12 mouse cellular contexts compared by ENCODE assay signal in genomic region chr1:177456772-177457171, GRCm38 (mm10). TPM values are rescaled to one million over a fixed set of nuclear protein-coding genes. Genes with fewer than 3 reads are reported as not detected.
A peak's percentile ranks its signal among the peaks of the same experiment; 100 is the strongest.
DNase-seq lines count a peak whose midpoint lies in the region; ATAC-seq and TF ChIP-seq lines count a peak whose summit lies in the region.
"Had no signal": no experiment of that assay in that cellular context is flagged by ENCODE, and none has a peak within 500 bp of the region (broad histone marks: within the 10 kb centered on the region; RNA-seq: fewer than 3 reads in every experiment).

No protein-coding gene starts in this region.

- no peak overlapping the region; the same call in 1 of the 2 replicates for H3K4me3 ChIP-seq in layer of hippocampus, adult 2 months
- H3K4me3 ChIP-seq: embryonic facial prominence, embryonic 13.5 days; liver, embryonic 12.5 days had no signal

- ATAC-seq in cerebellum, adult (ENCODE audit: insufficient number of reproducible peaks, low FRiP score, low TSS enrichment): peak; percentile 28; the same call in 1 of the 2 replicates
- ATAC-seq in megakaryocyte progenitor cell, adult 5-6 weeks (replicated peaks; ENCODE audit: poor library complexity): peak; percentile 44
- ATAC-seq: liver, embryonic 12.5 days had no signal

- H3K27ac ChIP-seq in layer of hippocampus, adult 2 months: peak overlapping the region; percentile 91
- H3K27ac ChIP-seq: embryonic facial prominence, embryonic 13.5 days; liver, embryonic 12.5 days had no signal

- no peak for TF ChIP-seq CTCF in layer of hippocampus, adult 2 months (conservative IDR thresholded peaks at IDR 0.05)

- DNase-seq in cerebellum, postnatal 4 days (ENCODE audit: low spot score in 2 of 2): no peak
- DNase-seq in layer of hippocampus, adult 2 months (ENCODE audit: low spot score in 2 of 2): no peak
- DNase-seq in layer of hippocampus, adult 9-10 months (ENCODE audit: low spot score): no peak
- peak; percentile 63 to 74 for DNase-seq in cerebellum, postnatal 25 days
- DNase-seq in embryo, embryonic 11 days: no peak
- no peak for DNase-seq in adrenal gland, adult 2 months
- DNase-seq: kidney, postnatal 25 days; lung, postnatal 10 days had no signal

RNA-seq across cellular contexts. Expression of gene Zbtb18, which starts 14.6 kb away (rescaled TPM):
- 100 to 1,000 TPM; 585 to 647 TPM for total RNA-seq in layer of hippocampus, adult 2 months (2021)
- 52.6 and 55.8 TPM in 2 replicates for total RNA-seq in megakaryocyte progenitor cell, adult 5-6 weeks (2015)
- total RNA-seq in megakaryocyte progenitor cell, adult 5-6 weeks (2017): 56.3 and 59.1 TPM in 2 replicates
- total RNA-seq in adrenal gland, adult 2 months (2021): 10 to 100 TPM; 23.8 to 25.8 TPM
- 3.7 and 5.7 TPM in 2 replicates for polyA plus RNA-seq in adrenal gland, adult 2 months (2012; rRNA removed)

Comparison
In these comparisons a context has a peak if more than half of its experiments do, and no peak if none do; other contexts are left out.
1. DNase-seq: peak in cerebellum, postnatal 25 days (2 of 2); none in cerebellum, postnatal 4 days (0 of 2), layer of hippocampus, adult 2 months (0 of 2), layer of hippocampus, adult 9-10 months (single experiment), embryo, embryonic 11 days (single experiment) and adrenal gland, adult 2 months (single experiment).
2. RNA of gene Zbtb18, which starts 14.6 kb away (total RNA-seq): 585 to 647 TPM in layer of hippocampus, adult 2 months; 52.6 to 59.1 TPM in megakaryocyte progenitor cell, adult 5-6 weeks and 23.8 to 25.8 TPM in adrenal gland, adult 2 months; every median in the first group is over 4 times any median in the second.